Mouse (Mus musculus) forelimb bud, embryonic 11.5 days (tissue): Measurements from ENCODE around the gene Svs3b.
"Not testable (repeated sequence)": the region's sequence is repeated elsewhere in the genome, so short reads cannot be mapped to it uniquely, and the experiment has no call there.

Experiments used
- DNase-seq: peaks from one replicate; pipeline ENCODE4 v3.0.0-alpha.2; 2012; ENCODE audit warnings: low read depth, low spot score

Gene Svs3b

GRCm38 (mm10) chr2:164256540-164256939 is at the start of gene Svs3b:
Gene Svs3b (minus strand): TSS chr2:164256640.
- DNase-seq: not testable (repeated sequence)

- not testable (repeated sequence) for DNase-seq
Observed at GRCm38 (mm10) chr2:164288968-164289367, 32.5 kb upstream of the Svs3b start, which contains the start of gene Svs3a. Gene Svs3a (plus strand): TSS chr2:164289268.

- DNase-seq: no peak
Observed at GRCm38 (mm10) chr2:164278359-164278758, 21.9 kb upstream of the Svs3b start, which contains the start of gene Svs4. Gene Svs4 (minus strand): TSS chr2:164278459.

- DNase-seq: no peak
Observed at GRCm38 (mm10) chr2:164238366-164238765, 18.1 kb downstream of the Svs3b start, which contains the start of gene Svs2. Gene Svs2 (minus strand): TSS chr2:164238466.

GRCm38 (mm10) chr2:164232671-164233070 is 23.8 kb downstream of the Svs3b start:
- no peak for DNase-seq

- no peak for DNase-seq
Observed at GRCm38 (mm10) chr2:164228361-164229070, 27.9 kb downstream of the Svs3b start.

GRCm38 (mm10) chr2:164221522-164221921 is 34.9 kb downstream of the Svs3b start, which contains the start of gene Wfdc15b:
Gene Wfdc15b (minus strand): TSS chr2:164221660.
- DNase-seq: no peak

GRCm38 (mm10) chr2:164219295-164219694 is 37.1 kb downstream of the Svs3b start:
- no peak for DNase-seq

- DNase-seq: no peak
Observed at GRCm38 (mm10) chr2:164212711-164213110, 43.7 kb downstream of the Svs3b start.

GRCm38 (mm10) chr2:164210892-164211291 is 45.5 kb downstream of the Svs3b start:
- DNase-seq: no peak

GRCm38 (mm10) chr2:164206676-164207075 is 49.8 kb downstream of the Svs3b start:
- no peak for DNase-seq

- not testable (repeated sequence) for DNase-seq
Observed at GRCm38 (mm10) chr2:164206011-164206410, 50.4 kb downstream of the Svs3b start.
